Mouse (Mus musculus): ENCODE data around the gene Galnt7.

Gene Galnt7

DNA sequence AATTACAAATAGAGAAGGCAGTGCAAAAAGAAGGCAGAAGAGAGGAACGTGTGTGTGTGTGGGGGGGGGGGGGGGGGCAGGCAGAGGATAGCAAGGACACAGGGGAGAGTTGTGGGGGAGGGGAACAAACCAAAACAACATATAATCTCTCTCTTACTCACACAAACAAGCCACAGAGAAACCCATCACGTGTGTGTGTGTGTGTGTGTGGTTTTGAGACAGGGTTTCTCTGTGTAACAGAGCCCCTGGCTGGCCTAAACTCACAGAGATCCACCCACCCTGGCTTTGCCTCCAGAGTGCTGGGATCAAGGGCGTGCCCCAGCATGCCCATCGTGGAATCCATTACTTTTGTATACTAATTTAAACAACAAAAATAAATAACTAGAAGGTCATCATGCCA is 66.2 kb downstream of the Galnt7 start:
- in situ Hi-C loops (cut with MboI, MseI): loop anchor here in 1 of 2 experiments (5.0 kb wide), 1 partner anchor 66 kb away; the partner anchor contains the start of gene Galnt7

DNA sequence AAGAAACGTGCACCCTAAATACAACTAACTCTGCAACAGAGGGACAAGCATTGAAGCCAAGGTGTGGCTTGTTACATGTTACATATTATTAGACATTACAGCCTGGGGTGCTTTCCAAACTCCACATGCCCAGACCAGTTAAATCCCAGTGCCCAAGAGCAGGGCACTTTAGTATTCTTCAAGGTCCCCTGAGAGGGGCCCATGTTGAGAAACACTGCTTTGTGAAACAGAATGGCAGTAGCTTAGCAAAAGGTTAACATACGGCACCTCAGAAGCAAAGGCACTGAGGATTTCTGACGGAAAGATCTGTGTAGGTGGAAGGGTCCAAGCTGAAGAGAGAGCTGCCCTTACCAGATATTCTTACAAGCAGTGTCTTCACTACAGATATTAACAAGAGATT is 67.0 kb downstream of the Galnt7 start:
- in situ Hi-C loops (cut with MboI, MseI): loop anchor here in 1 of 2 experiments (5.0 kb wide), 1 partner anchor 66 kb away; the partner anchor contains the start of gene Galnt7

DNA sequence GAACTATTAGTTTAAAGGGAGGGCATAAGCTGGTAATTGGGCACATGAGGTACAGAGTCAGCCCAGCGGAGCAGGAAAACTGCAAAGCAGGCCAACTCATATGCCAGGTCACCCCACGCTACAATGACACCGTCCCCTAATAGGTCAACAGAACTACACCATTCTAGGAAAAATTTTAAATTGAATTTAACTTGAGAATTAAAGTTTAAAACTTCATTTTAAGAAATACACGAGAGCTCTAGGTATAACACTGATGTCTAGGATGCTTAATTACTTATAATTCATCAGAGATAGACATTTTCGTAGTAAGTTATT is 67.7 kb downstream of the Galnt7 start:
- in situ Hi-C loops (cut with MboI, MseI): loop anchor here in 1 of 2 experiments (5.0 kb wide), 1 partner anchor 67 kb away; the partner anchor contains the start of gene Galnt7

- in situ Hi-C loops (cut with MboI, MseI): loop anchor here in 1 of 2 experiments (5.0 kb wide), 1 partner anchor 68 kb away; the partner anchor contains the start of gene Galnt7
Measured at GRCm38 (mm10) chr8:57584416-57585127, 68.3 kb downstream of the Galnt7 start.

DNA sequence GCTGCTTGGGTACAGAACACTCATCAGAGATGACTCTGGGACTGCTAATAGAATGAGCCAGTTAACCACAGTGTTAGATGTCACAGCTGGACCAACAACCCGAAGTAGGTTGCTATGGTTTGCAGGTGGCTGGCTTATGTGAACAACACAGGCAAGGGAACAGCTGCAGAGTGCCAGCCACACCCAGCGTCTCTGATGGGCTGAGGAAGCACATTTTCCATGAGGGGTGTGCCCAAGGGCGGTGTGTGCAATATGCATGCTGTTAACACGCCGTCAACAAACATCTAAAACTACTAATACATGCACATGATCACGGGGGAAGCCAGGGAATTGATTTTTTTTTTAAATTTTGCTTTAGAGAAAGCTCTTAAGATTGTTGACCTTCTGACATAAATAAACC is 73.0 kb downstream of the Galnt7 start:
- in situ Hi-C loops (cut with MboI, MseI): loop anchor here in 1 of 2 experiments (5.0 kb wide), 2 partner anchors 72 to 217 kb away; partner anchors contain the start of gene Galnt7

GRCm38 (mm10) chr8:57577301-57577700 is 75.5 kb downstream of the Galnt7 start:
- in situ Hi-C loops (cut with MboI, MseI): loop anchor here in 1 of 2 experiments (5.0 kb wide), 2 partner anchors 75 to 220 kb away; partner anchors contain the start of gene Galnt7

DNA sequence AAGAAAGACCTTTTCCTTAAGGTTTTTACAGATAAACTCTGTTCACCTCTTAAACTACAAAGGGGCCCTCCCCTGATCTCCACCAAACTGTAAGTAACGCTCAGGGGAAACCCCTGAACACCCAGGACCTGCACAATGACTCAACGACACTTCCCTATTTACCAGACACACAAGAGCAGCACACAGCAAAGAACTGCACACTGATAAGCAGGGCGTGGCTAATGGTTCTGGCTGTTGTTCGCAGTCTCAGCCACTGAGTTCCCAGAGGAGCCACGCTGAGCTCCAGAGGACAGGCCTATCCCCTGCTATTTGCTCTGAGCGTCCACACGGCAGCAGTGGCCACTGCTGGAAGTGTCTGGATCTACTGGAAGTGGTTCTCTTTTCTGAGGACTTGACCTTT is 76.6 kb downstream of the Galnt7 start:
- in situ Hi-C loops (cut with MboI, MseI): loop anchor here in 1 of 2 experiments (5.0 kb wide), 2 partner anchors 76 to 221 kb away; partner anchors contain the start of gene Galnt7

- in situ Hi-C loops (cut with MboI, MseI): loop anchor here in 1 of 2 experiments (5.0 kb wide), 2 partner anchors 77 to 222 kb away; partner anchors contain the start of gene Galnt7
Measured at GRCm38 (mm10) chr8:57575336-57575735, 77.5 kb downstream of the Galnt7 start.

DNA sequence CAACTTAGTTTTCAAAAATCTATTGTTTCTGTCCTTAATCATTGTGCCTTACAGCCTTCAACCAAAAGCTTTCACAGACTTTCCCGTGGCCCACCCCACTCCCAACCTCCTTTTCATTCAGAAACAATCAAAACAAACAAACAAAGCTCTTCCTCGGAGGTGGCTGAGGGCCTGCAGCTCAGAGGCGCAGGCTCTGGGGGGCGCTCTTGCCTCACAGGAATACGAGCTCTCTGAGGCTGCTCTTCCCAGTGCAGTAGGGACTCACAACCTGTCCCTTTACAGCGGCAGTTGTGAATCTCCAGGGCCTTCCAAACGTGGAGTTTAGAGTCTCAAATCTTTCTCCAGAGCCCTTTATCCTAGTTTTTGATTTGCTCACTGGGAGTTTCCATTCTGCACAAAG is 78.4 kb downstream of the Galnt7 start:
- in situ Hi-C loops (cut with MboI, MseI): loop anchor here in 1 of 2 experiments (5.0 to 25.0 kb wide), 2 partner anchors 223 to 463 kb away; no protein-coding TSS in a partner anchor

- in situ Hi-C loops (cut with MboI, MseI): loop anchor here in 1 of 2 experiments (5.0 to 25.0 kb wide), 2 partner anchors 223 to 463 kb away; no protein-coding TSS in a partner anchor
Measured at GRCm38 (mm10) chr8:57573844-57574243, 79.0 kb downstream of the Galnt7 start.

DNA sequence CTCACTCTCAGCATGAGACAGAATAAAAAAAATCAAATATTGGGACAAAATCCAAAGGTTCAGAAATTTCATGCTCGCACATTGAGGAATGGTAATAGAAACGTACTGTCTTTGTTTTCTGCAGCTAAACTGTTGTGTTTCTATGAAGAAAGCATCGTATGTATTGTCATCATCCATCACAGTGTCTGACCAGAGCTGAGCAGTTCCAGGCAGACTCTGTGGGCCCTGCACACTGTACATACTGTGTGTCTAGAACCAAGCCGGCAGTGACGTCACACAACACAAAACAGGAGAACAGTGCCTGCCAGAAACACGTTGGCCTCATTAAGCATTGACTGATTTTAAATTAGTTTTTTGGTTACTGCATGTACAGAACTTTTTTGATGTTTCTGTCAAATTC is 82.9 kb downstream of the Galnt7 start:
- in situ Hi-C loops (cut with MboI, MseI): loop anchor here in 1 of 2 experiments (5.0 to 25.0 kb wide), 2 partner anchors 227 to 467 kb away; no protein-coding TSS in a partner anchor

- in situ Hi-C loops (cut with MboI, MseI): loop anchor here in 1 of 2 experiments (25.0 kb wide), 1 partner anchor 468 kb away; no protein-coding TSS in a partner anchor
Measured at GRCm38 (mm10) chr8:57569400-57569795, 83.4 kb downstream of the Galnt7 start.

- in situ Hi-C loops (cut with MboI, MseI): loop anchor here in 1 of 2 experiments (25.0 kb wide), 1 partner anchor 468 kb away; no protein-coding TSS in a partner anchor
Measured at GRCm38 (mm10) chr8:57568633-57569399, 84.0 kb downstream of the Galnt7 start.

DNA sequence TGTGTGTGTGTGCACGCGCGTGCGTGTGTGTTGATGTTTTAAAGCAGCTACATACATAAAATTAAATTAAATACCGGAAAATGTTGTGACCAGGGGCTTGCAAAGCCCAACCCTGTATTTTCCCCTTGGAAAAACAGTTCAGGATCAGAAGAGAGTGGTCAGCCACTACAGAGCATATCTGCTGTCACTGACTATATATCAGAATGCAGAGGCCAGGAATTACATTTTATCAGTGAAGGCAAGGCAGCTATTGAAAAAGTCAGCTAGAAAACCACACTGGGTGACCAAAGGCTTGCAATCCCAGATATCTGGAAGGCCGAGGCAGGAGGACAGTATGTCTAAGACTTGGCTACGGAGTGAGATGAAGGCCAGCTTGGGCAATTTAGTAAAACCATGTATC is 84.8 kb downstream of the Galnt7 start:
- in situ Hi-C loops (cut with MboI, MseI): loop anchor here in 1 of 2 experiments (25.0 kb wide), 1 partner anchor 469 kb away; no protein-coding TSS in a partner anchor

DNA sequence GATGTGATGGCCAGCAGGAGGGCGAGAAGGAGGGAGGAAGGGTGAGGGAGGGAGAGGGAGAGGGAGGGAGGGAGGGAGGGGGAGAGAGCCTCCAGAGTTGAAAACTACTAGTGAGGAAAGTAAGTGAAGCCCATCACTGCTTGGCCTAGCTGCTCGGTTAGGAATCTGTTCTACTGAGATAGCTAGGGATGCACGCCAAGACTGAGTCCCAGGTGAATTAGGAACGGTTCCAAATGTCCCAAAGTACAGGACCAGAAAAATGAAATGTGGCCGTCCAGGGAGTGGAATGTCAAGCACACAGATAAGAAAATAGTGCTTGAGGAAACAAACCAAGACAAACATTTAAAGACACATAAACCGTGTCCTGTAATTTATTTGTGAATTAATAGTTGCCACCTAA is 87.8 kb downstream of the Galnt7 start:
- in situ Hi-C loops (cut with MboI, MseI): loop anchor here in 1 of 2 experiments (25.0 kb wide), 1 partner anchor 472 kb away; no protein-coding TSS in a partner anchor

DNA sequence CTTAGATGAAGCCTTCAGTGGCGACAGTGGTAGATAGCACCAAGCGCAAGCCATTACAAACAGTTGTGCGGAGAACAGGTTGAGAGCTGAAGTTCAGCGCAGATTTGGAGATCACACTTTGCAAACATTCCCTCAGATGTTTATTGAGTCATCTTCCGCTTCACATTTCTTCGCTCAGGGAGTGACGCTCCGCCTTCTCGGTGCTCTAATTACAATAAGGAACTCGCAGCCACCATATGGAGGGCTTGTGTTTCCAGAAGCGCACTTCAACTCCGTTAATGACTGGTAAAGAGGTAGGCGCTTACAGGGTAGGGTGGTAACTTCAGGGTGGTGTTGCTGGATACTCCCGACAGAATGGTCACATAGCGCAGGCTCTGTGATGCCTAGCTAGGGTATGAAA is 89.1 kb downstream of the Galnt7 start:
- in situ Hi-C loops (cut with MboI, MseI): loop anchor here in 1 of 2 experiments (25.0 kb wide), 1 partner anchor 474 kb away; no protein-coding TSS in a partner anchor

GRCm38 (mm10) chr8:57562741-57563140 is 90.1 kb downstream of the Galnt7 start:
- in situ Hi-C loops (cut with MboI, MseI): loop anchor here in 1 of 2 experiments (25.0 kb wide), 1 partner anchor 475 kb away; no protein-coding TSS in a partner anchor

DNA sequence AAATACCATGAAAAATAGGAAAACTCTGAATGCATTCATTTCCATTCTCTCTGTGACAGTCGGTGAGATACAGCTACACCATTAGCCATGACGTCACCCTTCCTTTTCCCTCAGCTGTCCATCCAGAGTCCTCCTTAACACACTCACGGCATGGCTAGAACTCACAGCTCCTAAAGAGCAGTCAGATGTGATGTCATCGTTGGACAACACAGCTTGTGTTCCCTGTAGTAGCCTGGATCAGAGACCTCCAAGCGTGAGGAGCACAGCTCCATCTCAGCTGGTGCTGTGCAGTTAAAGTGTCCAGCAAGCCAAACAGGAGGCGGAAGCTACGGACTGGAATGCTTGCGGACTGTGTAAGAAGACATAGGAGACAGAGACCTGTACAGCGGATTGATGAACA is 91.9 kb downstream of the Galnt7 start:
- in situ Hi-C loops (cut with MboI, MseI): loop anchor here in 1 of 2 experiments (25.0 kb wide), 1 partner anchor 476 kb away; no protein-coding TSS in a partner anchor

DNA sequence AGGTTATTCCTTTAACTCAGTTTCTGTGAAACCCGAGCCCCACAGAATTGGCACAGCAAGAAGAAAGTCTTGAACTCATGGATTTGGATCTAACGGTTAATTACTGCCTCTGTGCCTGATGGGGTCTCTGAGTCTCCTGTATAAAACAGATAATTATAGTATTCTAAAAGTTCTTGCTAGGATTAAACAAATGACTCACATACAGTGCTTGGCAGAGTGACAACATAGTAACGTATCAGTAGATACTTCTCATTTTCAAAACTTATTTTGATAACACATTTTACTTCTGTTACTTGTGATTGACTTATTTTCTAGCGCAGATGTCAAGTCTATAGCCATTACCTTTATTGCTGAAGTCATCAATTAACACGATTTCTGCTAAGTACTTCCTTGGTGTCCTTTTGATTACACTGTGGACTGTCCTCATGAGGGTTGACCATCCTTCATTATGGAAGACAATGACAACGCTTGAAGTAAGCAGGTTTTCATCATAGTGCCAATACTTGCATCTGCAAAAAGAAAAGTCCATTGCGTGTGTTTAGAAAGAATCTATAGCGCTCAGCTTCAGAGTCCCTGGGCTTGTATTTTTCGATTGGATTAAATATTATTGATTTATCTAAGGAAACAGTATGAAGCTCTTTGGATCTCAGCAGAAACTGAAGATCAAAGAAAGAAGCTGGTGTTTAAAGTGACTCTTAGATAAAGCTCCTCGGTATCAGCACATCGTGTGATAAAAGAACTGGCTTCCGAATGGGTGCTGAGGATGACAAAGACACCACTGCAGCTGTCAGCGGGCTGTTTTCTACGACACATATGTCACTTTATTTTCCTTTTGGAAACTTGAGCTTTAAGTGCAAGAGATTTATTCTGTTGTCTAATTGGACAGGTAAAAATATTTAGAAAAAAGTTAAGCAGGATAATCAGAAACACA is 100.5 kb downstream of the Galnt7 start:
- in situ Hi-C loops (cut with MboI, MseI): loop anchor here in 1 of 2 experiments (25.0 kb wide), 1 partner anchor 485 kb away; no protein-coding TSS in a partner anchor

GRCm38 (mm10) chr8:57547581-57547980 is 105.3 kb downstream of the Galnt7 start:
- in situ Hi-C loops (cut with MboI, MseI): no loop called here
